Mouse (Mus musculus) heart, postnatal 36 days (tissue): ENCODE results near the gene Cfap74. TPM values are rescaled to one million over a fixed set of nuclear protein-coding genes. Genes with fewer than 3 reads are reported as not detected.
"Not testable (repeated sequence)": the region's sequence is repeated elsewhere in the genome, so short reads cannot be mapped to it uniquely, and the experiment has no call there.

Source experiments
- DNase-seq, 2 experiments: peaks; one replicate each; pipeline ENCODE4 v3.0.0; 2021 to 2022
- intact Hi-C: fragments of 180-260 bp; cut with DNase I; formaldehyde crosslinking; loops from one replicate; pipeline ENCODE4 v1.15.1; 2025
- total RNA-seq, 2 experiments: library from RNA; stranded (reverse); gene quantifications; 2 replicates each; pipeline ENCODE4 v1.2.3; 2021

The Cfap74 gene
- total RNA-seq, 2 experiments from 2014 or later, result 0.19 to 0.22 TPM

DNA sequence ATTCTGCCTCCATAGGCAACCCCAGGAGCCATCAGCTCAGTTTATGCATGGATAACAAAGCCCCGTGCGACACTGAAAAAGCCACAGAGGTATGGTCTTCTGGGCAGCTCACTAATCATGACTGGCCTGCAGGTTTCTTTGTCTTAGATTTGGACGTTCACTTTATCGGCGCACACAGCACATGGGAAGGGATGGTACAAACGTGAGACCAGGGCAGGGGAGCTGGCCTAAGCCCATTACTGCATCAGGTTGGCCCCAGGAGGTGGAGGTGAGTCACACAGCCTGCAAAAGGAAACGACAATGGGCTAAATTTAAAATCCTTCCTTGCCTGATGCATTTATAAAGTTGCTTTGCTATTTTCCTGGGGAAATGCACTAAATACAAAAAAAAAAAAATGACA, 7.9 kb upstream of the Cfap74 start:
- intact Hi-C loops, result no loop called here
- no peak for DNase-seq

GRCm38 (mm10) chr4:155402489-155402888, 6.5 kb upstream of the Cfap74 start:
- DNase-seq, result no peak
- intact Hi-C loops, result no loop called here

DNA sequence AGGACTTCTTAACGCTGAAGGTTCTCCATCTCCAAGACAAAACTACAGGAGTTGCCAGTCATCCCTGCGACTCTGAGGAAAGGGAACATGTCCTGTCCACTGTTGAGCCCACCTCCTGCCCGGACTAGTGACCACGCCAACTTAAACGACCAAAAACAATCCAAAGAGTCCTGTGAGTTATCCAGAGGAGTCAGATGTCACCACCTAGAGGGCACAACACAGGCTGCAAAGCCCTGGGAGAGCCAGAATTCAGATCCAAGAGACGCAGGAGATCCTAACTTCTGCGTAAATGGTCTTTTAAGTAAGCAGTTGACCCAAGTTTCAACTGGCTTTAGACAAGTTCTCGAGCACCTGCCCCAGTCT, 314 bp upstream of the Cfap74 start:
- intact Hi-C loops, result loop anchor here (5.0 kb wide), 1 partner anchor 86 kb away; no protein-coding TSS in a partner anchor
- no peak for DNase-seq

DNA sequence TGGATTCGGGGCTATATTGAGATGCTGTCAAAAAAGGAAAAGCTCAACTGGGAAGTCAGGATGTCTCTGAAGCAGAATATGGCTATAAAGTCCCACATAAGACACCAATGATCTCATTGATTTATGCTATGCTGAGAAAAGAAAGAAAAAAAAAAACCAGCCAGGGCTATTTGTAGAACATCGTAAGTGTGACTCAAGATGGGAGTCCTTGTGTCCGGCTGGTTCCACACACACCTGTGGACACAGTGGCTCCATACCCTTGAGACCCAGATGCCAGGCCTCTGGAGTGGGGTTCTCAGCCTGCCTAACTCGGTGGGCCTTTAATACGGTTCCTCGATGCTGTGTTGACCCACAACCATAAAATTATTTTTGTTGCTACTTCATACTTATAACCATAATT, 3.1 kb downstream of the Cfap74 start:
- intact Hi-C loops, result no loop called here
- no peak for DNase-seq

DNA sequence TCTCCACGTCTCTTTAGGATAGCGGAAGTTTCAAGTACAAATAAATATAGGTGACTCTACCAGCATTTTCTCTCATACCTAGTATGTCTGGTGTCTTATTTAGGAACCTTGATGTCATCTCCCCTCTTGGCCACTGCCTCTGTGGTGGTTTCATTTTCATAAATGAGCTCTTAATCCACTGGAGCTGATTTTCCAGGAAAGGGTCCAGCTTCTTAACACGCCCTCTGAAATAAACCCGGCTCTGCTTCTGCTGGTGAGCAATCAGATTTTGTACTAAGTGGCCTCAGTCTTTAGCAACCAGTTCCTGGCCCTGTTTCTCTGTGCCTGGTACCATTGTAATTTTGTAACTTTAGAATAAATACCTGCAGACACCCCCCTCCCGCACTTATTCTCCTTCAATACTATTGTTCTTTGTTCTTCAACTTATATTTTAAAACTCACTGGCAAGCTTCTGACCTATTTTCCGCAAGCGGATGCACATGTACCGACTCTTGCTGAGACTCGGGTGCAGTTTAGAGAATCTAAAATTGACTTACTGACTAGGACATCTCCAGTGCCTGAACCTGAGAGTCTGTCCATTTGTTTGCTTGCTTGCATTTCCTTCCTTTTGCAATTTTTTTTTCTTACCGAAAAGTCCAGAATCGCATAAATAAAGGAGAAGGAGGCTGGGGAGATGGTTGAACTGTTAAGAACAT, 4.8 kb downstream of the Cfap74 start:
- no peak for DNase-seq

DNA sequence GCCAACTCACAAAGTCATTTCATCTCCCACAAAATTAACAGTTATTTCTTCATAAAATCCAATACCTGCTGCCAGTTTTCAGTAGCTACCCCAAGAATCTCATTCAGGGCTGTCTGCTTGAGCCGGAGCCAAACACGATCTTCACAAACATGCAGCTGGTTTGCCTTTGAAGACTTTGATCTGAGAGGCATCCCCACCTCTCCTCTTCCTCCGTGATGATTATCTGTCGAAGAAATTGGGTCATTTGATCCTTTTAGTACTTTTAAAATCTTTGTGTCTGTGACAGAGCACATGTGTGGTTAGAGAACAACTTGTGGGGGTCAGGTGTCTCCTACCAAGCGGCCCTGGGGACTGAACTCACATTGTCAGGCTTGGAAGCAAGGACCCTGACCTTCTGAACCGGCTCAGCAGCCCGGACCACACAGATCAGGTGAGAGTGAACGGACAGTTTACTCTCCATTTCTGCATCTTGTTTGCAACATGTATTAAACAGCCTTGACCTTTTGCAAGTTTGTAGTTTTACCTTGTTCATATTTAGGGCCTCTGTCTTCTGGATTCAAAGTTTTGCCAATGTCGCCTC, 5.8 kb downstream of the Cfap74 start:
- intact Hi-C loops, result no loop called here
- no peak for DNase-seq

More for the DNA sequence above, 4.8 kb downstream of the Cfap74 start:
- intact Hi-C loops, result no loop called here

DNA sequence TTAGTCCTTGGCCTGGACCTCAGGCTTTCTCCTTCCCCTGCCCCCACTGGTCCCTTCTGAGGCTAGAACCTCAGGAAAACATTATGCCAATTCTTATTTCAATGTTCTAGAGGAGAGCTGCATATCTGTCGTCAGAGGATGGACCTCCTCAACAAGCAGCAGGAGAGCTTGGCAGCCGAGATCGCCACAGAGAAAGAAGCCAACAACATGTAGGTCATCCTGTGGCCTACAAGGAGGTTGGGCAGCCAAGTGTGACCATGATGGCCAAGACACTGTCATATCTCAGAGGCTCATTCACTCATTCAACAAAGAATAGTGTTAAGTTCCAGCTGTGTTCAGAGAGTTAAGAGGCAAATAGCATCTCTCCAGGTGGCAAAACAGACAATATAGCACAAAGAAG, 11.1 kb downstream of the Cfap74 start:
- no peak for DNase-seq
- intact Hi-C loops, result no loop called here

DNA sequence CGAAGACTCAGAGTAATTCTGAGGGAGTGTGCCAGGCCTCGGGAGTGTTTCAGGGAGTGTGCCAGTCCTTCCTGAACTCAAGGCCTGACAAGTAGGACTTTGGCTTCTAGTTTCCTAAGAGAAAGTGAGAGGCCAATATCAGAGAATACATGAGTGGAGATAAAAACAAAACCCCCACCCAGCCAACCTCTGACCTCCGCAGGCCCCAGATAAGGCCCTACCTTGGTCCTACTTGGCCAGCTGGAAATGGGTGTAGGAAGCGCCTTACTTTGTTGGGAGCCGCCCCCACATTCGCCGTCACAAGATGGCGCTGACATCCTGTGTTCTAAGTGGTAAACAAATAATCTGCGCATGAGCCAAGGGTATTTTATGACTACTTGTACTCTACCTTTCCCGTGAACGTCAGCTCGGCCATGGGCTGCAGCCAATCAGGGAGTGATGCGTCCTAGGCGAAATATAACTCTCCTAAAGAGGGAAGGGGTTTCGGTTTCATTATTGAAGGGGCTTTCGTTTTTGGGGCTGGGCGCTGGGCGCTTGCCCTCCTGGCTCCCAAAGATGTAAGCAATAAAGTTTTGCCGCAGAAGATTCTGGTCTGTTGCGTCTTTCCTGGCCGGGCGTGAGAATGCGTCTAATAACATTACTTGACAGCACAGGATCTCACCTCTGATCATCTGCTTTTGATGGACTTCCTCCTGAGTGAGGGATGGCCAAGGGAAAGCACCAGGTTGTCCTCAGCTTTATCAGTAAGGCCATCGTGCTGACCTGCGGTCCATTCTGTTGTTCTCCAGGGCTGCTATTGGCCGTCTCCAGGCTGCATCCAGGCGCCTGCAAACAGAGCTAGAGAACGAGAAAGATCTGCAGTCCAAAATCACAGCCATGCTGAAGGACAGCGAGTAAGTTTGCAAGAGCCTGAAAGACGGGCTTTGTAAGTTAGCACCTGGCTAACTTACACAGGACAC, 12.7 kb downstream of the Cfap74 start:
- DNase-seq, intact Hi-C loops: not testable (repeated sequence)

DNA sequence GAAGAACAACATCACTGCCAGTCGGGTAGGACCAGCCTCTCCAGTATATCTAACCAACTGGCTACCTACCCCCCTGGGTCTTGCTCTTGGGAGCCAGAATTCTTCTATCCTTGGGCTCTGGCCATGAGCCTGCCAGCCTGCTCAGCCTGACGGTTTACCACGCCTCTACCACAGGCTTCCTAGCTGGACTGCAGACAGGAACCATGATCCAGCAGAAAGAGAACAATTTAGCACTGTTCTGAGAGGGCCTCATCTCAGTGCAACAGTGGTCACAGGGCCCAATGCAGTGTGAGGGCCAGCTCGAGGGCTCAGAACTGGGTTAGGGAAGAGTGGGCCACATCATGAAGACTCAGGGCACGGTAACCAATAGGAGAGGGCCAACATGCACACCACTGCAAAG, 15.0 kb downstream of the Cfap74 start:
- no peak for DNase-seq
- intact Hi-C loops, result no loop called here

DNA sequence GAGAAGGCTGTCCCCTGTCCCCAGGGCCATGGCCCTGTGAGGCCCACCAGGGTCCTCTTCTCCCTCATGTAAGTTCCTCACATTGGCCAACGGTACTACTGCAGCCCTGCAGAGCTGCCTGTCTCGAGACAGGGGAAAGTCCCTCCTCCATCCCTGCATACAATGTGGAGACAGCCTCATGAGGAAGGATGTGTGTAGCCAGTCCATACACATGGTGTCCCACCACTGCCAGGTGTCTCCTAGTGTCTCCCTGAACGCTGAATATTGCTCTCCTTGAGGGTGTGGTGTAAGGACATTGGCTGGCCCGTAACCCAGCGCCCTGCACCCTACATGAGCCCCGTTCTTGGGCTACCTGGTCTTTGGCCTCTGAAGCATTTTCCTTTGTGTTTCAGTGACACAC, 17.3 kb downstream of the Cfap74 start:
- intact Hi-C loops, result no loop called here
- no peak for DNase-seq

GRCm38 (mm10) chr4:155428442-155428841, 19.5 kb downstream of the Cfap74 start:
- intact Hi-C loops, result no loop called here

GRCm38 (mm10) chr4:155429202-155429601, 20.2 kb downstream of the Cfap74 start:
- intact Hi-C loops, result no loop called here
- DNase-seq, result no peak

More at GRCm38 (mm10) chr4:155428442-155428841, 19.5 kb downstream of the Cfap74 start:
- DNase-seq, result no peak

DNA sequence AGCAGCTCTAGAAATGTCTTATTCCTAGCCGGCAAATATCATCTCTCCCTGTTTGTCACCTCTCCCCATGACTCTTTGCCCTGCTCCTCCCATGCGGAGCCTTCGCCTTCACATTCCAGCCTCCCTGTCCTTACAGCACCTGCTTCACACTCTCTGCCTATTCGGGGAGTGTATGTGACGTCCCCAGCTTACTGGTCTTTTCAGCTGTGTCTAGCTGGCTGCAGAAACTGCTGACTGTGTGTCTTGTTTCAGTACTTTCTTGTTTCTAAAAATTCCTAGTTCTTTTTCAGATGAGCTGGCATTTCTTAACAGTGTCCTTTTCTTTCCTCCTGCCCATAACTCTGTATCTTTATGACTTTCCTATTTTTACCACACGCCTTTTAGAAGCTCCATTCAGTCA, 23.4 kb downstream of the Cfap74 start:
- intact Hi-C loops, result no loop called here
- DNase-seq, result no peak

GRCm38 (mm10) chr4:155433993-155434392, 25.0 kb downstream of the Cfap74 start:
- intact Hi-C loops, result no loop called here
- no peak for DNase-seq

GRCm38 (mm10) chr4:155442808-155443207, 33.8 kb downstream of the Cfap74 start:
- intact Hi-C loops, result no loop called here
- no peak for DNase-seq

DNA sequence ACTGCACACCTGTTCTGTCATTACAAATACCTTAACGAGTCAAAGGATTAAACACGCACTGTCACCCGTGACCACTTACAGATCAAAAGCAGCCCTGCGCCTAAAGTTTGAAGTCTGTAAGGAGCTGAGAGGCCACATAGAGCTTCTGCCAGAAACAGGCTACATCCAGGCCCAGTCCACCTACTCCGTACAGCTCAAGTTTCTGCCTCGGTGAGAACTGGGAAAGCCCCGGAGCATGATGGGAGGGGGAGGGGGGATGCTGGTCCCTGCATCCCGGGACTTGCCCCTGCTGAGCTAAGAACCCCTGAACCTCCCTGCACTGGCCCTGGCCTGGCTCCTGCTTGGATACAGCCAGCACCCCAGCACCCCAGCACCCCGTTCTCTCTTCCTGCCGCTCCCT, 42.6 kb downstream of the Cfap74 start:
- intact Hi-C loops, result no loop called here
- DNase-seq, result no peak

DNA sequence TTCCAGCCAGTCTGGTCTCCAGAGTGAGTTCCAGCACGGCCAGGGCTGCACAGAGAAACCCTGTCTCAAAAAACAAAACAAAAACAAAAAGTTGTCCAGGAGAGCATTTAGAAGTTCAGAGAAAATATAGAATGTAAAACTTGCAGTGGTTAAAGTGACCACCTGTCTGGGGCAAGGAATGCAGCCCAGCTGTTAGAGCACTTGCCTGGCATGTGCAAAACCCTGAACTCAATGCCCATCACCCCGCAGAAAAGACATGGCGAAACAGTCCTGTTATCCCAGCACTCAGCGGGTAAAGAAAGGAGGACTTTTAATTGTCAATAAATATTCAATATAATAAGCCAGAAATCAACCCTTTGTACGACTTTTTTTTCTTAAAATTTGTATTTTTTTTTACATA, 49.6 kb downstream of the Cfap74 start:
- no peak for DNase-seq
- intact Hi-C loops, result no loop called here

- no peak for DNase-seq
These were observed 54.1 kb downstream of the Cfap74 start for GRCm38 (mm10) chr4:155463050-155463449.

GRCm38 (mm10) chr4:155463611-155464010, 54.6 kb downstream of the Cfap74 start:
- intact Hi-C loops, result no loop called here
- no peak for DNase-seq

More at GRCm38 (mm10) chr4:155463050-155463449, 54.1 kb downstream of the Cfap74 start:
- intact Hi-C loops, result no loop called here

DNA sequence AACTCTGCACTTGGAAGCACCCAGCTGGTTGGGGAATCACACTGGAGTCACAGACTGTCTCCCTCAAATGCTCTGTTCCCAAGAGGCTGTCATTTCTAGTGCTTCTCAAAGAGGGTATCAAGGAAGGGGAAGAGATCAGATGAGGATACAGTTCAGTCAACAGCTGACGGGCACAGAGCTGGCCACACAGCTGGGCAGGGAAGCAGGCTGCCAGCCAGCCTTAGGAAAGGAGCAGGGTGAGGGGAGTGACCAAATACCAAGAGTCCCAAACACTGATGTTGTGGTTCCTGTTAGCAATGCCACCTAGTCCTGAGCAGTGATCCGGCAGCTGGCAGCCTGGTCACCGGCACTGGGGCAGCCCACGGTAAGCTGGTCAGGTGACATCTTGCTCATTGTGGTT, 55.1 kb downstream of the Cfap74 start:
- no peak for DNase-seq
- intact Hi-C loops, result no loop called here

DNA sequence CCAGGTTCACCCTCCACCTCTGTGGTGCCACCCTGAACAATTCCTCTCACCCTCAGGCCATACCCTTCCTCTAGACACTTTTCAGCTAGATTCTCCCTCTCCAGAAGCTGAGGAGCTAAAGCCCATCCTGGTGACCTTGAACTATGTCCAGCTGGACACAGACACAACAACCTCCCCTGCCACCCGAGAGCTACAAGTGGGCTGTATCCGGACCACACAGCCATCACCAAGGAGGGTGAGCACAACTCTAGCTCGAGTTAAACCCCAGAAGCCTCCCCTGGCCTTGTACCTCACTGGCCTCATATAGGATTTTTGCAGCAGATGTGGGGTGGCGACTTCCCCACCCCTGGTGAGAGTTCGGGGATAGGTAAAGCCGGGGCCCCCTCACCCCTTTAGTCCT, 56.6 kb downstream of the Cfap74 start:
- no peak for DNase-seq
- intact Hi-C loops, result no loop called here
